Mouse (Mus musculus) CH12F3 (cell line): ENCODE measurements around the gene Dhh.

Source experiments
- in situ Hi-C: fragments of 300-500 bp; cut with MboI; formaldehyde crosslinking; loops from 2 replicates; pipeline ENCODE4 v1.14.3; 2020; ENCODE audit warnings: low sequenced_read_pairs

Dhh gene

GRCm38 (mm10) chr15:98917091-98917490 lies 18.8 kb upstream of the Dhh start:
- in situ Hi-C loops: no loop called here

GRCm38 (mm10) chr15:98916016-98916415 lies 17.7 kb upstream of the Dhh start:
- in situ Hi-C loops: no loop called here

- in situ Hi-C loops: no loop called here
These were observed 16.6 kb upstream of the Dhh start for GRCm38 (mm10) chr15:98914903-98915302.

- in situ Hi-C loops: no loop called here
These were observed 6.4 kb upstream of the Dhh start for GRCm38 (mm10) chr15:98904692-98905091.

GRCm38 (mm10) chr15:98902600-98902999 lies 4.3 kb upstream of the Dhh start:
- in situ Hi-C loops: no loop called here

GRCm38 (mm10) chr15:98901530-98901929 lies 3.2 kb upstream of the Dhh start:
- in situ Hi-C loops: no loop called here

GRCm38 (mm10) chr15:98897495-98897894 lies 845 bp downstream of the Dhh start:
- in situ Hi-C loops: no loop called here

- in situ Hi-C loops: no loop called here
These were observed 2.4 kb downstream of the Dhh start for GRCm38 (mm10) chr15:98895635-98896589.

- in situ Hi-C loops: no loop called here
These were observed 3.4 kb downstream of the Dhh start for GRCm38 (mm10) chr15:98894746-98895634.

GRCm38 (mm10) chr15:98893940-98894745 lies 4.2 kb downstream of the Dhh start, which contains the start of gene Rhebl1:
Gene Rhebl1, minus strand, starts transcription at chr15:98894540.
- in situ Hi-C loops: no loop called here

- in situ Hi-C loops: no loop called here
These were observed 5.3 kb downstream of the Dhh start for GRCm38 (mm10) chr15:98893036-98893435.

GRCm38 (mm10) chr15:98891907-98892606 lies 6.3 kb downstream of the Dhh start:
- in situ Hi-C loops: no loop called here

- in situ Hi-C loops: no loop called here
These were observed 7.1 kb downstream of the Dhh start for GRCm38 (mm10) chr15:98891198-98891742.

- in situ Hi-C loops: no loop called here
These were observed 10.8 kb downstream of the Dhh start for GRCm38 (mm10) chr15:98887526-98887925.

GRCm38 (mm10) chr15:98886667-98887387 lies 11.5 kb downstream of the Dhh start:
- in situ Hi-C loops: no loop called here

GRCm38 (mm10) chr15:98884106-98884505 lies 14.2 kb downstream of the Dhh start:
- in situ Hi-C loops: no loop called here

GRCm38 (mm10) chr15:98883661-98884060 lies 14.7 kb downstream of the Dhh start:
- in situ Hi-C loops: no loop called here

- in situ Hi-C loops: no loop called here
These were observed 16.7 kb downstream of the Dhh start for GRCm38 (mm10) chr15:98881656-98882008.

GRCm38 (mm10) chr15:98880978-98881655 lies 17.2 kb downstream of the Dhh start:
- in situ Hi-C loops: no loop called here
